Mouse (Mus musculus) left cerebral cortex, adult 9 months (tissue): Measurements from ENCODE around the gene Pdss2.

ENCODE experiments used
- DNase-seq, 2 experiments: peaks; one replicate each; pipeline ENCODE4 v3.0.0; 2022; ENCODE audit warnings: low spot score in 2 of 2

Pdss2 gene

GRCm38 (mm10) chr10:43312211-43312610, 90.9 kb downstream of the Pdss2 start:
- DNase-seq, result no peak

GRCm38 (mm10) chr10:43312658-43313417, 91.6 kb downstream of the Pdss2 start:
- no peak for DNase-seq

- DNase-seq, result no peak
Observed at GRCm38 (mm10) chr10:43315228-43315627, 93.9 kb downstream of the Pdss2 start.

GRCm38 (mm10) chr10:43317327-43317951, 96.2 kb downstream of the Pdss2 start:
- DNase-seq, result no peak

GRCm38 (mm10) chr10:43321019-43321418, 99.7 kb downstream of the Pdss2 start:
- no peak for DNase-seq

- peak; percentile 23 to 48 for DNase-seq
Observed at GRCm38 (mm10) chr10:43322446-43323178, 101.3 kb downstream of the Pdss2 start.

GRCm38 (mm10) chr10:43323386-43323785, 102.1 kb downstream of the Pdss2 start:
- DNase-seq, result no peak

- DNase-seq, result no peak
Observed at GRCm38 (mm10) chr10:43329813-43330212, 108.5 kb downstream of the Pdss2 start.

- DNase-seq, result no peak
Observed at GRCm38 (mm10) chr10:43330691-43331090, 109.4 kb downstream of the Pdss2 start.

GRCm38 (mm10) chr10:43331931-43332701, 110.8 kb downstream of the Pdss2 start:
- no peak for DNase-seq

- DNase-seq, result no peak
Observed at GRCm38 (mm10) chr10:43335874-43336273, 114.6 kb downstream of the Pdss2 start.

GRCm38 (mm10) chr10:43337110-43337509, 115.8 kb downstream of the Pdss2 start:
- no peak for DNase-seq

- no peak for DNase-seq
Observed at GRCm38 (mm10) chr10:43339811-43340210, 118.5 kb downstream of the Pdss2 start.

GRCm38 (mm10) chr10:43349718-43350117, 128.4 kb downstream of the Pdss2 start:
- DNase-seq, result no peak

- DNase-seq, result no peak
Observed at GRCm38 (mm10) chr10:43357884-43358283, 136.6 kb downstream of the Pdss2 start.

GRCm38 (mm10) chr10:43362947-43363346, 141.7 kb downstream of the Pdss2 start:
- DNase-seq, result peak in 1 of 2 experiments; percentile 18

GRCm38 (mm10) chr10:43363431-43363851, 142.2 kb downstream of the Pdss2 start:
- DNase-seq, result peak in 1 of 2 experiments; percentile 33

GRCm38 (mm10) chr10:43365909-43366308, 144.6 kb downstream of the Pdss2 start:
- no peak for DNase-seq

GRCm38 (mm10) chr10:43368611-43369010, 147.3 kb downstream of the Pdss2 start:
- DNase-seq, result no peak

GRCm38 (mm10) chr10:43372315-43372714, 151.0 kb downstream of the Pdss2 start:
- no peak for DNase-seq

GRCm38 (mm10) chr10:43373035-43373434, 151.7 kb downstream of the Pdss2 start:
- no peak for DNase-seq

GRCm38 (mm10) chr10:43373666-43374065, 152.4 kb downstream of the Pdss2 start:
- no peak for DNase-seq
